Mouse (Mus musculus) CH12.LX (cell line): Measurements from ENCODE around the gene Osbpl11.

Source experiments
- CTCF ChIP-seq, 2 experiments: IDR thresholded peaks in 1 of 2; conservative IDR thresholded peaks in 1 of 2; 2 replicates each; pipeline ENCODE4 v1.5.1; 2011 to 2012; ENCODE audit warnings: low read depth in 2 of 2, low read length in 2 of 2, improper control_type of control experiment in 1 of 2, inconsistent platforms in 1 of 2, mild to moderate bottlenecking in 1 of 2, moderate library complexity in 1 of 2
- ELF1 ChIP-seq: IDR thresholded peaks from 2 replicates; pipeline ENCODE4 v1.6.1; 2014; ENCODE audit warnings: low read depth, mild to moderate bottlenecking, inconsistent platforms, low read length, improper control_type of control experiment
- EP300 ChIP-seq: IDR thresholded peaks from 2 replicates; pipeline ENCODE4 v1.6.1; 2011; ENCODE audit warnings: low read length, improper control_type of control experiment
- HCFC1 ChIP-seq: IDR thresholded peaks from 2 replicates; pipeline ENCODE4 v1.6.1; 2012; ENCODE audit warnings: low read depth, mild to moderate bottlenecking, inconsistent platforms, low read length, improper control_type of control experiment
- IRF4 ChIP-seq: IDR thresholded peaks from 2 replicates; pipeline ENCODE4 v1.6.1; 2014; ENCODE audit warnings: low read depth, mild to moderate bottlenecking, inconsistent platforms, low read length, improper control_type of control experiment
- MAX ChIP-seq: IDR thresholded peaks from 2 replicates; pipeline ENCODE4 v1.6.1; 2011; ENCODE audit warnings: low read length, improper control_type of control experiment
- MEF2A ChIP-seq: IDR thresholded peaks from 2 replicates; pipeline ENCODE4 v1.6.1; 2014; ENCODE audit warnings: low read depth, mild to moderate bottlenecking, inconsistent platforms, low read length, improper control_type of control experiment, borderline replicate concordance
- MXI1 ChIP-seq: IDR thresholded peaks from 2 replicates; pipeline ENCODE4 v1.6.1; 2011; ENCODE audit warnings: mild to moderate bottlenecking, low read depth, low read length, improper control_type of control experiment
- MYC ChIP-seq: IDR thresholded peaks from 2 replicates; pipeline ENCODE4 v1.6.1; 2011; ENCODE audit warnings: low read depth, mild to moderate bottlenecking, improper control_type of control experiment, low read length
- POLR2A ChIP-seq: IDR thresholded peaks from 2 replicates; pipeline ENCODE4 v1.6.1; 2011; ENCODE audit warnings: low read depth, mild to moderate bottlenecking, improper control_type of control experiment, low read length
- TCF12 ChIP-seq: IDR thresholded peaks from 2 replicates; pipeline ENCODE4 v1.6.1; 2014; ENCODE audit warnings: low read depth, mild to moderate bottlenecking, inconsistent platforms, low read length, improper control_type of control experiment
- UBTF ChIP-seq: IDR thresholded peaks from 2 replicates; pipeline ENCODE4 v1.6.1; 2012; ENCODE audit warnings: low read depth, mild to moderate bottlenecking, inconsistent platforms, low read length, improper control_type of control experiment, moderate library complexity
- USF2 ChIP-seq: conservative IDR thresholded peaks from 2 replicates; pipeline ENCODE4 v1.6.1; 2011; ENCODE audit warnings: low read depth, low read length, improper control_type of control experiment

GRCm38 (mm10) chr16:33192280-33192679 is 7.4 kb downstream of the Osbpl11 start:
- no peak for TF ChIP-seq CTCF (conservative IDR thresholded peaks at IDR 0.05 in 1 of 2, IDR thresholded peaks at IDR 0.05 in 1 of 2; ENCODE audit: low read depth in 2 of 2, low read length in 2 of 2)
- TF ChIP-seq TCF12, result no peak
- no peak for TF ChIP-seq IRF4
- TF ChIP-seq HCFC1, result no peak
- no peak for TF ChIP-seq MXI1
- no peak for TF ChIP-seq MEF2A
- TF ChIP-seq UBTF, result no peak
- no peak for TF ChIP-seq MAX
- no peak for TF ChIP-seq EP300
- TF ChIP-seq POLR2A, result no peak
- TF ChIP-seq USF2, result no peak
- no peak for TF ChIP-seq ELF1
- no peak for TF ChIP-seq MYC
